Mouse (Mus musculus) adrenal gland, adult (tissue): ENCODE measurements around the gene C1qtnf1.

Experiments
- DNase-seq, 2 experiments: peaks; one replicate each; pipeline ENCODE4 v3.0.0; 2022 to 2023; ENCODE audit warnings: low spot score in 1 of 2; ENCODE audit not compliant: inconsistent age in 2 of 2

Gene C1qtnf1

GRCm38 (mm10) chr11:118410073-118410444, 17.9 kb upstream of the C1qtnf1 start:
- no peak for DNase-seq

DNA sequence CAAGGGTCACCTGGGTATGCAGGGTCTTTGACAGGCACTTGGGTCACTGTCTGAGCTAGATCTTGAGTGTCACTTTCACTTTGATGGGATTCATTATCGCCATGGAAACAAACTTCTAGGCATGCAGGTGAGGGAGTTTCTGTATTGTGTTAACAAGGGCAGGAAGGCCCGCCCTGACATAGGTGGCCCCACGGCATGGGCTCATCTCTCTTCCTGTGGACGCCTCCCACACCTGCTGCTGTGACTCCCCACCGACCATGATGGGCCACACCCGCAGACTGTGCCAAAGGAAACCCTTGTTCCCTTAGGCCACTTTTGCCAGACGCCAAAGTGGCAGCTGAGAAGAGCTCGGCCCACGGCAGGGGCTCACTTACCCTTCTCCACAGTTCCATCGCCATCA, 17.5 kb upstream of the C1qtnf1 start:
- no peak for DNase-seq

- no peak for DNase-seq
Measured at GRCm38 (mm10) chr11:118411271-118411670, 16.7 kb upstream of the C1qtnf1 start.

GRCm38 (mm10) chr11:118412601-118413000, 15.4 kb upstream of the C1qtnf1 start:
- DNase-seq: no peak

- DNase-seq: no peak
Measured at GRCm38 (mm10) chr11:118413055-118413454, 14.9 kb upstream of the C1qtnf1 start.

DNA sequence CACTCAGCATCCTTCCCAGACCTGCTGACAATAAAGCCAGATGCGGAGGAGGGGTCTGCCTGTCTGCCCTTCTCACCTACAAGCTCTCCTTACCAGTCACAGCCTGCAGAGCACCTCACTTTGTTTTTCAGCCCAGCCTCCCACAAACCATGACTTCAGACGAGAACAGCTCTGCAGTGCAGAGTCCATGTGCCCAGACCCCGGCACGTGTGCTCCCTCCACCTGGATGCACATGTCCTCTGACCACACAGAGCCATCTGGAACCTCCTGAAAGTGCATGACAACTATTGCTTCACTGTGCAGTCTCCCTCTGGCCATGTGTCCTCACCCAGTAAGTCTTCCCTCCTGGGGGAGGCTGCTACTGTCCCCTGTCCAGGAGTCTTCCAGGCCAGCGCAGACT, 13.7 kb upstream of the C1qtnf1 start:
- no peak for DNase-seq

DNA sequence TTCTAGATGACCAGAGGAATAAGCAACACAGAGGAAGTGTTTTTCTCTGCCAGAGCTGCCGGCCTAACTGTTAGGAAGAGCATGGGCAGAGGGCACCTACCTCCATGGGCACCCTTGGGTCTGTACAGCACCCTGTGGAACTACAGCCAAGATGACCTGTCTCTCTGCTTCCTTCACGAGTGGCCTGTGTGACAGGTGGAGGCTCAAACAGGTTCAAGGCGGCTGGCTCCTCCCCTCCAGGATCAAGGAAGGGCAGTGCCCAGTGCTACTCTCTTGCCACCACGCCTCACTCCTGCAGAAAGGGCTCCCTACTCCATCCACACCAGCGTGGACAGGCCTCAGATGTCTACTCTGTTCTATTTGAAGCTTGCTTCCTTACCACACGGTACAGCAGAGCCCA, 12.4 kb upstream of the C1qtnf1 start:
- no peak for DNase-seq

DNA sequence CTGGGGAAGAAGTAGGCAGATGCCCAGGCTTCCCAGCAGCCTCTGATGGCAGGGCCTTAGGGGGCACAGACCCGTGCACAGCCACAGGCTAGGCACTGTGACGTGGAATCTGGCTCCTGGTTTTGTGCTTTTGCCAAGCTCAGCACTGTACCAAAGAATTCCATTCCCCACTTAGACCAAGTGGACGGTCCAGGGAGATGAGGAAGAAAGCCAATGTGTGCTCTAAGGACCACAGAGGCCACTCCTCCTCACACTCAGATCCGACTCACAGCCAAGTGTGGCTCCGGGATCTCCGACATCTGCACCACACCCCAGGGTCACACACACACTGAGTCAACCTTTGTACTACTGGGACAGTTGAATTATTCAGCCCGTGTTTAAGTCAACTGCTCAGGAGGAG, 12.0 kb upstream of the C1qtnf1 start:
- no peak for DNase-seq

DNA sequence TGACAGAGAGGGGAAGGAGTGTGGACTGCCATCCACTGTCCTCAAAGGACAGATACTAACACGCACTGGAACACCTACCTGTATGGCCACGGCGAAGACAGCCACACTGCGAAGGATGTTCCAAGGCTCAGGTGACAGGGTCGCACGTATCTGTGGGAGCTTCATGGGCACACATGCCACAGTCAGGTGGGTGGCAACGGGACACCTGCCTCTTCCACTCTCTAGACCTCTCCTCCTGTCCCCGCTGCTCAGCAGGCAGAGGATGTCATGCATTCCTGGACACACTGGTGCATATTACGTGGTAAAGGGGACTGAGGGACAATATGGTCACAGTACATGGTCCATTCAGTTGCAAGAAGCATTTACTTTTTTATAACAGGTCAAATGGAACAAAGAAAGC, 10.5 kb upstream of the C1qtnf1 start:
- no peak for DNase-seq

- no peak for DNase-seq
Measured at GRCm38 (mm10) chr11:118418442-118418833, 9.6 kb upstream of the C1qtnf1 start.

- peak; percentile 98 to 99 for DNase-seq
Measured at GRCm38 (mm10) chr11:118418834-118419504, 9.0 kb upstream of the C1qtnf1 start, which contains the start of gene Cant1. Gene Cant1 (minus strand): TSS chr11:118419086.

DNA sequence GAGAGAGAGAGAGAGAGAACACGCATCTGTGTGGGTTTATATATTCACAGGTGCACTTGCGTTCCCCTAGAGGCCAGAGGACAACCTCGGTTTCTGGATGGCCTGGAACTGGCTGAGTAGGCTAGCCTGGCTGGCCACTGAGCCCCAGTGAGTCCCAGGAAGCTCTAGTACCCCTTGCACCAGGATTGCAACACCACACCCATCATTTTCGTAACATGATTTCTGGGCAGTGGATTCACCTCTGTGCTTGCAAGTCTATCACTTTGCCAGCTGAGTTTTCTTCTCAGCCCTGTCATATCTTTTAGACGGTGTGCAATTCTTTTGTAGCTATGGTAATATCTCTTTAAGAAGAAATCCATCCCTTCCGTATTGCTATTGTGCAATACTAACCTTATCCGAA, 7.7 kb upstream of the C1qtnf1 start:
- no peak for DNase-seq

DNA sequence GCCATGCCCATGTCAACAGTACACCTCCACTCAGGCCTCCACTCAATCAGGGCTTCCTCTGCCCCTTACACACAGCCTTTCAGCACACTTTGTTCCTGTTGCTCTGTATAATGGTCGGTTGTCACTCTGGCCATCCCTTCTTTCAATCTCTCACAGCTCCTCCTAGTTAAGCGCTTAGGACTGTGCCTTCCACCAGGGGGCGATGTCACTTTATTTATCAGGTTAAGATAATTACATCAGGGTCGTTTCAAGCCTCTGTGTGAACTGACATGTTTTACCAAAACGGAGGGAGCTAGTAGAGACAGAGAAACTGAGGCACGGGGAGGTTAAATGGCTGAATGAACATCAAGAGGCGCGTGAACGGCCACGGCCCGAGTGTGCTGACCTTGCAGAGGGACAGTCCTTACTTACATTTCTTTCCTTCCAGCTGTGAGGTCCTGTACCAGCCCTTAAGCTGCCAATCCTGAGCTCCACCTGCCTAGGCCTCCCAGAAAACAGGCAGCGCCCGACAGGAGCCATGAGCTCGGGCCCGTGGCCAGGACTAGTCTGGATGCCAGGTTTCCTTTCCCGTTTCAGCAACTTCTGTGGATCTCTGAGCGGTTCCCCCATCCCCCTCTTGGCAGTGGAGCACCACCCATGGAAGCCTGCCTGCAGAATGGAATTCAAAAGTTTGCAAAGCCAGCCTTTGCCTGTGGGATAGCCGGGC, 4.6 kb upstream of the C1qtnf1 start:
- peak; percentile 74 to 95 for DNase-seq

DNA sequence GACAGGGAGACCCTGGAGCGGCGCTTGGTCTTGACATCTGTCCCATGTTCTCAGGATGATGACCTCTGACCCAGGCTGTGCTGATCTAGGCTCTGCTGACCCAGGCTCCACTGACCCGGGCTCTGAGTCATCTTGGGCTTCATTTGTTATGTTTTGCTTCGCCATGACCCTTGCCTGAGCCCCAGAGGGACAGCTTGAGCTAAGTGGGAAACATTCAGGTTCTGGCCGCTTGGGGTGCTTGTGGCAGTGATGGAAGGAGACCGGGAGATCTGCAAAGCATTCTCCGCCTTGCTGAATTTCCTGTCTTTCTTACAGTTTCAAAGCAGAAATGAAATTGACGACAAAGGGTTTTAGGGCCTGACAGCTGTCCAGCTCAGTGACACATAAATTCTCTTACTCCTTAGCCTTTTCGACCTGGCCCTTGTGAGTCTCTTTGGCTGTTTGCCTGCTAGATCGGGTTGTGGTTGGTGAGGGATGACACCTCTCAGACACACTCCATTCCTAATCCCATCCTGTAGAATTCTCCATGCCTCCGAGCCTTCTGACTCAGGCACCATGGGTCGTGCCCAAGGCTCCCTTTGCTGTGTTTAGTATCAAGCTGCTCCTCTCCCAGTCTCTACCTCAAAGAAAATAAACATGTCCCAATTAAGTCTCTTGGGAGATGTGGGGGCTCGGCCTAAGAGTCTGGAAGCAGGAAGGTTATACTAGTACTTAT, 3.2 kb upstream of the C1qtnf1 start:
- DNase-seq: no peak

- no peak for DNase-seq
Measured at GRCm38 (mm10) chr11:118426765-118427164, 1.2 kb upstream of the C1qtnf1 start.

GRCm38 (mm10) chr11:118427266-118427779, 680 bp upstream of the C1qtnf1 start:
- no peak for DNase-seq

GRCm38 (mm10) chr11:118428460-118428868, 461 bp downstream of the C1qtnf1 start:
- DNase-seq: peak in 1 of 2 experiments; percentile 71

DNA sequence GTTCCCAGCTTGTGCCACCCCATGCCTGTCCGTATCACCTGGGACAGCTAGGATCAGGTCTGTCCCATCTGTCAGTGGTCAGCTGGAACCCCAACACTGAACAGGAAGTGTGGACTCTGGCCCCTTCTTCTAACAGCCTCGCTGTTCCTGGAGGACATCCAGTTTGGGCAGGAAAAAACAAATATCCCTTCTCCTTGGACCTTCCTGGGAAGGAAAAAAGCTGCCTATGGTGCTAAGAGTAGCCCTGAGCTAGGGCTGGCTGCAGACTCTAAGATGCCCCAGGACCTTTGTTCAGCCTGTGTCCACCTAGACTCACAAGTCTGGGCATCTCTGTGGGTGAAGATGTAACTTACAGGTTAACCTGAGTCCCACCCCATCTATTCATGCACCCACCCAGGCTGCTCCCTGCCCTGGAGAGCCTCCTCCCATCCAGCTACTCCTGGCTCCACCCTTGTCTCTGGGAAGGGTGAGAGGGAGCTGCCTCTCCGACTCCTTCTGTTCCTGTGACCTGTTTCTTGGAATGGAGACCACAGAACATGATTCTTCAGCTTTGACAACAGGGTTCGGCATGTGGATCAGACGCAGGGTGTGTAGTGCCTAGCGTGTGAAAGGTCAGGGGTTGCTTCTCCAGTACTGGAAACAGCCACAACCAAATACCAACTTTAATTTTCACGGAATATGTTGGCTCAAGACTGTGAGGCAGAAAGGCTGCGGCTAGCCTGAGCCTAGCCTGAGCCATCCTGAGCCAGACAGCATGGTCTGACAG, 1.1 kb downstream of the C1qtnf1 start:
- peak in 1 of 2 experiments; percentile 70 for DNase-seq

- peak; percentile 50 to 84 for DNase-seq
Measured at GRCm38 (mm10) chr11:118430291-118430885, 2.4 kb downstream of the C1qtnf1 start.

DNA sequence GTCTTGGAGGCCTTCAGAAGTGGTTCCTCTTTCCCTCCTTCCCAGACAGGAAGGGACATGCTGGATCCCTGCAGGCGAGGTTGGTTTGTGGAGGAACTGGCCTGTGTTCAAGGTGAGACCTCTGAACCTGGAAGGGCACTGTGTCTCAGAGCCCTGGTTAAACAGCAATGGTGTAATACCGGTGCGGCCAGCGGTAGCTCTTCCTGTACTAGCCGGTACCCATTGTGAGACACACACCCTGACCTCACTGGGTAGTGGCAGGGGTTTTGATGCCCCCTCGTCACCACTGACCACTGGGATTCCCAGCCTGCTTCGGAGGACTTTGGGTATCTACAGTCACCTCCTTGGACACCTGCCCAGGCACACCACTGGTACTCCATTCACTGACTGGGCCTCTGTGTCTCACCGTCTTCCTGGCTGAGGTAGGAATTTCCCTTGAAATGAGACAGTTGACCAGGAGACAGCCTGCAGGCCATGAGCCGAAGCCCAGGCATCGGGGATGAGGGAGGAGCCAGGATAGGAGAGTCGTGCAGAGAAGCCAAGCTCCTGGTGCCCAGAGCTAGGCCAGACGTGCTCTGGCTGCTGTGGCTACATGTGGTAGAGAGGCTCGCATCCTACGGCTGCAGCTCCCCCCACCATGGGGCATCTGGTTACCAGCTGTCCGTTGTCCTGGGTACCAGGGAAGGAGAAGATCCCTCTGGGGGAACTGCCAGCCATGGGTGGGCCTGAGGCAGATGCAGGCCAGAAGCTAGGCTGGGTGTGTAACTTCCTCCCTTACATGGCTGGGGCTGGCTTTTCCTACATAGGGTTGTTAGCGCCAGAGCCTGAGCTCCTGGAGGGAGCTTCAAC, 3.3 kb downstream of the C1qtnf1 start:
- DNase-seq: peak; percentile 42 to 73
